Mouse (Mus musculus) ovary, postnatal 14 days (tissue): ENCODE data around the gene Tas2r115.
"Not testable (repeated sequence)": the region's sequence is repeated elsewhere in the genome, so short reads cannot be mapped to it uniquely, and the experiment has no call there.

Experiments
- DNase-seq: peaks from one replicate; pipeline ENCODE4 v3.0.0; 2022; ENCODE audit warnings: low spot score

Tas2r115 gene

GRCm38 (mm10) chr6:132737935-132738334 lies at the start of gene Tas2r115:
Gene Tas2r115 (minus strand): TSS chr6:132738035.
- DNase-seq = no peak

DNA sequence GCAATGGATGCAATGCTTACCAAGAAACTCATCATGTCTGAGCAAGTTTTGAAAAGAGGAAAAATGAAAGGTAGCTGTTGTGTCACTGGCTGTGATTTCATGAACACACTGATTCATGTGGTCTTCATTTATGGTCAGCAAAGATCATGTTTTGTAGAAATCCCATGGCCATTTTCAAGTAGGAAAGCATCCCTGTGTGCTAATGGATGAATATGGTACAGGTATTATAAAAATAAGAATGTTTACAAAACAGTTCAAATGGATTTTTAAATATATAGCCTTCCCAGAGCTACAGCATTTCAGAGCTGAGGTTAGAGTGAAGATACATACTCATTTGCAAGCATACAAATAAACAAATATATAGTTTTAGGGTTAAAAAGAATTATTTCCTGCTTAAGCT lies 40.2 kb upstream of the Tas2r115 start, which contains the start of gene Tas2r136:
Gene Tas2r136 (minus strand): TSS at position 101 of the 400 bp plus-strand sequence.
- DNase-seq = no peak

GRCm38 (mm10) chr6:132761831-132762230 lies 24.0 kb upstream of the Tas2r115 start, which contains the start of gene Tas2r102:
Gene Tas2r102 (plus strand): TSS chr6:132762131.
- no peak for DNase-seq

- DNase-seq = no peak
Observed at GRCm38 (mm10) chr6:132754430-132754829, 16.6 kb upstream of the Tas2r115 start, which contains the start of gene Tas2r124. Gene Tas2r124 (plus strand): TSS chr6:132754730.

- DNase-seq = no peak
Observed at GRCm38 (mm10) chr6:132750206-132750605, 12.4 kb upstream of the Tas2r115 start.

DNA sequence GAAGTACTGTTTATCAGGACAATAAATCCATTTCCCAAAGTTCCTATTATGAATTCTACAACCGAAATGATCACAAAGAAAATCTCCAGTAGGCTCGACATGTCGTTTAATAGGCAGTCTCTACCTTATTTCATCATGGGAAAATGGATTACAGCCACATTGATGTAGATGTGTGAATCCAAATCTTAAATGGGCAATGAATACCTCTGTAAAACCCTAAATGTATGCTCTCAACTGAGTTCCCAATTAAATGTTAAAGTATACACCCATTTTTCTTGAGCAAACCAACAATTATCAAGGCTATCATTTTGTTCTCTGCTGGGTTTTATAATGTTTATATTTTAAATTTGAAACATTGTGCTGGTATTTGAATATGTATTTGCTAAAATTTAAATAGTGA lies 26.0 kb downstream of the Tas2r115 start, which contains the start of gene Tas2r122:
Gene Tas2r122 (minus strand): TSS at position 101 of the 400 bp plus-strand sequence.
- no peak for DNase-seq

DNA sequence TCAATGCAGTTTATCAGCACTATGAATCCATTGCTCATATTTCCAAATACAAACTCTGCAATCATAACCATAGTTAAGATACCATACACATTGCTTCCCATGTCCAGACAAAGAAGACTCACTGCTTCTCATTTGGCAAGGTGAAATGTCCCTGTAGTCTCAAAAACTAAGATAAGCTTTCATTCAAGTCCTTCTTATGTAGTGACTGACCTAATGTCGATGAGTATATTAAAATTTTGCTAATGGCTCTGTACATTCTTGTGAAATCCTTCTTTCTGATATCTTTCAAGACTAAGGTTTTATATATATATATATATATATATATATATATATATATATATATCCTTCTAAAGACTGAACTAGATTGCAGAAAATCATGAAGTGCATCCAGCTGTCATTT lies 36.9 kb downstream of the Tas2r115 start, which contains the start of gene Tas2r121:
Gene Tas2r121 (minus strand): TSS at position 101 of the 400 bp plus-strand sequence.
- DNase-seq = no peak

GRCm38 (mm10) chr6:132691596-132691995 lies 46.2 kb downstream of the Tas2r115 start:
- DNase-seq = not testable (repeated sequence)
